Mouse (Mus musculus) monocyte, adult 2 months (primary cell): ENCODE measurements around the gene Mon2.
"Not testable (repeated sequence)": the region's sequence is repeated elsewhere in the genome, so short reads cannot be mapped to it uniquely, and the experiment has no call there.

Experiments used
- DNase-seq, 2 experiments: peaks; one replicate each; pipeline ENCODE4 v3.0.0; 2022; ENCODE audit warnings: low spot score in 2 of 2, low read depth in 1 of 2

Mon2 gene

DNA sequence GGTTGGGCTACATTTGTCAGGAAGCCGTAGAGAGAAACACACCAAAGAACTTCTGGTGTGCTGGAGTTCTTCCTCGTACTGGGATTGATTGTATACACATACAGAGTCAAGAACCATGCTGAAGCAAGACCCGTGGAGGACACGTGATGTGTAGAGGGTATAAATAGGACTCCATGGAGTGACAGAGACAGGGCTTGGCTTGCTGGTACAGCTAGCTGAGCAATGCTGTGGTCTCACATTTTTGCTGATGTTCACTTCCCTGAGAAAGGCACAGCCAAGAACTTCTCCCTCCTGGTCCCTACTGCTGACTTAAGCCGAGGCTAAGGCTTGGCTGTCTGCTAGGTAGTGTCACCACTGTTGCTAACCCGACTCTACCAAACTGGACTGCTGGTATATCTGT lies 15.5 kb downstream of the Mon2 start:
- no peak for DNase-seq

DNA sequence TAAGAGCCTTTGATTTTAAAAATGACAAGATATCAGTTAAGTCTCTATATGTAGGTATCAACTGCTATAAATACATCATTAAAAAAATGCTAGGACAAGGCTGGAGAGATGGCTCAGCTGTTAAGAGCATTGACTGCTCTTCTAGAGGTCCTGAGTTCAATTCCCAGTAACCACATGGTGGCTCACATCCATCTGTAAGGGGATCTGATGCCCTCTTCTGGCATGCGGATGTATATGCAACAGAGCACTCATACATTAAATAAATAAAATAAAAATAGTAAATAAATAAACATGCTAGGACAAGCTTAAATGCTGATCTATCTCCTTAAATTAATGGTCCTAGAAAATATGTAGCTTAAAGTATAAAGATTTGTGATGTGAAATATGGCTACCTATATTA lies 19.2 kb downstream of the Mon2 start:
- DNase-seq = no peak

DNA sequence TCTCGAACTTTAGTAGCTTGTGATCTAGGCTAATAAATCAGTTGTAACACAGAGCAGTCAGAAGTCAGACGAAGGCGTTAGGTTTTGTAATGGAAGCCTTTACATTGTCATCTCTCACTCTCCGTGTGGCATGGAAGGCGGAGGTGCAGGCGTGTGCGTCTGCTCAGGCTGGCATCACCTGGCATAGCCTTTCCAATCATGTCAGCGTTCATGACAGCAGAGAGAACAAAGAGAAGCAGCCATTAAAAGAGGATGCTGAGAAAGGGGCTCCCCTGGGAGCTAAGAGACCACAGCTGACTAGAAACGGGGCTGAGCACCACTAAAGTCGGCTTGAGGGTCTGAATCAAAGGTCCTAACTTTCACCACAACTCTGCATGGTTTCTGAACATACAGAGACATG lies 19.8 kb downstream of the Mon2 start:
- DNase-seq = no peak

DNA sequence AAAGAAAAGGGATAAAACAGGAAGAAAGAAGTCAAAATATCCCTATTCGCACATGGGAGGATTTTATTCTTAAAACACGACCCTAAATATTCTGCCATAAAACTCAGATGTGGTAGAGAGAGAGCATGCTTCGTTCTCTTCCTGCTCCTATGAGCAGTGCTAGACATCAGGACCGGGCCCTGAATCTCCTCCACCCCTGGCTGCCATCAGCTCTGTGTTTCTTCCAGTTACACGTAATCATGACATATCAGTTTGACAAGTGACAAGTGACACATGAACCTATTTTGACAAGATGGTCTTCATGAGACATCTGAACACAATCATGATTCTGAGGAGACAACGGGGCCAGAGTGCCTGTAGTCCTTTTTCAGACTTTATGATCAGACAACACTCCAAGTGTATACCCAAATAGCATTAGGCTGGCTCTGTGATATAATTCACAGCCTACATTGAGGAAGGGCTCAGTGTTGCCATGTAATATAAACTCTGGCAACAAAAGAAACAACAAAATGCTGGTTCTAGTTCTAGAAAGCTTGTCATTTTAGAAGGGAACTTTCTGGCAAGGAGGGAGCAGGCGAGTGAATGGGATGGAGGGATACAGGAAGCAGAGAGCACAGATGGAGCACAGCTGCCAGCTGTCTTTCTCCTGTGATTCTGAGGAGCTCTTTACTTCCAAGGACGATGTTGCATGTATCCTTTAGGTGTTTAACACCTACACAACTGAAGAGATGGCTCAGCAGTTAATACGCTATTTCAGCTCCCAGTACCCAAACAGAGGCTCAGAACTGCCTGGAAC lies 20.9 kb downstream of the Mon2 start:
- DNase-seq = no peak

DNA sequence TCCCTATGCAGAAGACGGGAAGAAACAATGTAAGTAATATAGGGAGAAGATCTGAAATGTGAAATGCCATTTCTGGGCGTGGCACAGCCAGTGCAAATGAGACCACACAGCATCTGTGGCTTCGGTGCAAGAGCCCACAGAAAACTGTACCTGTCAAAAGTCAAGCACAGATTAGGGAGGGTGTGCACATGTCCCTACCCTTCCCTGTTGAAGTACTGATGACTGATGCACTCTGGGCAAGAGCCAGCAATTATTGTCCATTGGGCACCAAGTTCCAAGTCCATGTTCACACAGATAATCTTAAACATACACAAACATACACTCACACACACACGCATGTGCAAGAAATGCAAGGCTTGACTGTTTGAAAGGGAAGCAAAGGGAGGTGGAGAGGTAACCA lies 22.7 kb downstream of the Mon2 start:
- no peak for DNase-seq

DNA sequence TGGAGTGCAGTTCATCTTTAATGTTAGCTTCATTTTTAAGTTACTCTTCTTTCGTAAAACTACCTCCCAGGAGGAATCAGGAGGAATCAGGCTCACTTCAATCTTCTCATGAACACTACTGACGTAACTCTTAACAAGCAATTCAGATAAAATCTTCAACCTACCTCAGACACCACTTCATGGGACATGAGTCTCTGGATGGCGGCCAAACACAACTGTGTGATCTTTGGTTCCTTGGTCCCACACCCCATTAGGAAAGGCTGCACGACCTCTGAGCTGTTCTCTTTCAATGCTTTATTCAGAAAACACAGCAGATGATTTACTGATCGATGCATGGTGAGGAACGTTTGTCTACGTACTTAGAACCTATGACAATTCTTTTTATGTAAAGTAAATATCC lies 24.3 kb downstream of the Mon2 start:
- DNase-seq = no peak

DNA sequence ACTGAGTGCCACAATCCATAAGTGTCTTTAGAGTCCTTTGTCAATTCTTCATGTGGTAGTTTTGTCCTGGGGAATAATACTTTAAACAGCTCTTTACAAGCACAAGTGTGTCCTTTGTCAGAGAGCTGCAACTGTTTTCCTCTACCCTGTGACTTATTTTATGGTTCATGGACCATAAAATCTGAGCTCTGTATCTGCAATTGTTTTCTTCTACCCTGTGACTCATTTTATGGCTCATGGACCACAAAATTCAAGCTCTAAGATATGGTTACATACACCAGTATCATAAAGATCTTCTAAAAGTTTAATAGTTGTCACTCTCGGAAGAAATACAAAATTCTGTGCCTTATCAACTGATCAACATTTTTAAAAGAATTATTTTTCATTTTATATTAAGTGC lies 27.6 kb downstream of the Mon2 start:
- DNase-seq = no peak

DNA sequence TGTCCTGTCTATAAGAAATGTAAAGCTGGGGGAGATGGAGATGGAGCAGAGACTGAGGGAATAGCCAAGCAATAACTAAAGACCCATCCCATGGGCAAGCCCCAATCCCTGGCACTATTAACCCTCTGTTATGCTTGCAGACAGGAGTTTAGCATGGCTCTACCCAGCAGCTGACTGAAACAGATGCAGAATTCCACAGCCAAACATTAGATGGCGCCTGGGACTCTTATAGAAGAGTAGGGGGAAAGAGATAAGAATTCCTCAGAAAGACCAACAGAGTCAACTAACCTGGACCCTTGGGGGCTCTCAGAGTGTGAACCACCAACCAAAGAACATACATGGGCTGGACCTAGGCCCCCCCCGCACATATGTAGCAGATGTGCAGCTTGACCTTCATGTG lies 36.4 kb downstream of the Mon2 start:
- DNase-seq = no peak

DNA sequence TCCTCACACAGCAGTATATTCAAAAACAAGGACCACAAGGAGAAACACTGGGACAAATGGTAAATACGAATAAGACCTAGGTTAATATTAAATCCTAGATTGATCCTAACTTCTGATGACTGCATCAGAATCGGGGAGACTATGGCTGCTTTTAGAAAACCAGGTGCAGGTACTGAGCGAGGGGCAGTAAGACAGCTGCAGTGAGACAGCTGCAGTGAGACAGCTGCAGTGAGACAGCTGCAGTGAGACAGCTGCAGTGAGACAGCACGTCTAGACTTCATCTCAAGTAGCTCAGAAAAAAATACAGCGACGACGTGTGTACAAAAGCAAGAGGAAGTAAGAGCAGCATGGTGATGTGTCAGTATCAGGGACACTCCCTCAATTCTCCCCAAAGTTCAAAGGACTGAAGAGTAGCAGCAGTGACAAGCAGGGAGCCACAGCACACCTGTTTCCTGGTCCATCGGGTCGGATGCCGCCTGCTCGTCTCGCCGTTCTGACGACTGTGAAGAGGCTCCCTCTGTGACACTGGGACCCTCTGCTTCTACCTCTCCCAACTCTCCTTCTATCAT lies 44.1 kb downstream of the Mon2 start:
- no peak for DNase-seq

DNA sequence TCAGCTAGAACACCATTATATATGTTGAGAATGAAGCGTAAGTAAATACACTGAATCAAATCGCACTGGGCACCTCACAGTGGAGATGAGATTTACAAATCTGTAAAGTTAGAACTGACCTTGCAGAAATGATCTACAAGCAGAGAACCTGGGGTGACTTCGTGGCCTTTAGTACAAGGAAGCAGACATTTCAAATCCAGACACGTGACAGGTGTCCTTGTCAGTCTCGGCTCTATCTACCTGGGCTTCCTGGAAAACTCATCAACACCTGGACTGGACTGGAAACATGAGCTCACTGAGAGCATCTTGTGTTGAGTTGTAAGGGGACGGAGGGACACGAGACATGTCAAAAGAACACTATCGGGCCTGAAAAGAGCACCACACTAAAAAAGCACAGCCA lies 44.9 kb downstream of the Mon2 start:
- no peak for DNase-seq

DNA sequence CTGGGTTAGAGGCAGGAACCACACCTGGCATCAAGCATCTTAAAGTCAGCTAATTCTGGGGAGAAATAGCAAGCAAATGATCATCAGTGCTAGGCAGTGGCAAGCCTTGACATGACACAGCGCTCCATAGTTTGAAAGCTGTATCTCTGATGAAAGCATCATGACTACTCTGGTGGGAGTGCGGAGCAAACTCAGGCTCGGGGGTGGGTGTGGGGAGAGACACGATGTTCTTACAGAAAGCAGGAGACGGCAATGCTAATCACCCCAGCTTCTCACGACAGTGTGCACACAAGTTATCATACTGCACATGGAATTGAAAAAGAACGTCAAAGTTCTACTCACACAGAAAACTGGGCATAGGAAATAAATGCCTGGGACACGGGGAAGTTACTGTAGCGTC lies 45.7 kb downstream of the Mon2 start:
- DNase-seq = no peak

DNA sequence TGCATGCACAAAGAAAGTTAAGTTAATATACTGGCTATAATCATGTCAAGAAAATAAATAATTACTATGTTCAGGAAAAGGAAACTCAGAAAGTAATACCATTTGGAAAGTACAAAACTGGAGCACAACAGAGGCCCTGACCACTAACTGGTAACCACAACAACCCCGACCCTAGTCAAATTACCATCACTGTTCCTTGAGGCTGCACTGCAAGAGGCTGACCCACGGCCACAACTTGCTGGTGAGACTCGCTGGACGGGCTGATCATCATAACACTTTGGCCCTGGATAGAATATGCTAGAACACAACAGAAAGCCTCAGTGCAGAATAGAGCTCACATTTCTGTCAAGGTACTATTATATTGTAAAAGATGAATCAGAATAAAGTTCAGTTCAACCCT lies 47.4 kb downstream of the Mon2 start:
- no peak for DNase-seq

DNA sequence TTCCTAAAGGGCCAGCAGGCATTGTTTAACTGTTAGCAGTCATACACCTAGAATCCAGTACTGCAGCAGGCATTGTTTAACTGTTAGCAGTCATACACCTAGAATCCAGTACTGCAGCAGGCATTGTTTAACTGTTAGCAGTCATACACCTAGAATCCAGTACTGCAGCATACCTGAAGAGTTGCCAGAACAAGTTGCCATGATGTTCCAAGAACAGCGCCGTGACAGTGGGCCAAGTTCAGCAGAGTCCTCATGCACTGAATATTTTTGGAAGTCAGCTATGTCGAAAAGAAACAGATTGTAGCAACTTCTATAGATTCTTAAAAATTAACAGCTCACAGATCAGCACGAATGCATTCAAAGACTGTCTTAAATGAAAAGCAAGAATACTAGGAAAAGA lies 49.6 kb downstream of the Mon2 start:
- not testable (repeated sequence) for DNase-seq

DNA sequence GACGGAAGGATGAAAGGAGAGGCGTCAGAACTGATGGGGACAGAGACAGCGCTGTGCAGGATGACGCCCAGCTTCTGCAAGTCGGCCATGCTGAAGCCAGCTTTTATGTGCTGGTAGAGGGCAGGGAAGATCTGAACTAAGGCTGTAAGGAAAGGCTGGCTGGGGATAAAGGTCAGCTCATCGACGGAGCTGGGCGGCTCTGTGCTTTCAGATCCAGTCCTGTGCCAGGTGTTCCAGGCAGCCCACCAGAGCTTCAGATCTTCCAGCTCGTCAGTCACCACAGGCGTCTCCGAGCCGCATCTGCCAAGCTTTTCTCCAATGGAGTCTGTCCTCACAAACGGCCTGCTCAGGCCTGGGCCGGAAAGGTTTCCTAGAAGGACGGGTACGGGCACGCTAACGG lies 62.9 kb downstream of the Mon2 start:
- no peak for DNase-seq

DNA sequence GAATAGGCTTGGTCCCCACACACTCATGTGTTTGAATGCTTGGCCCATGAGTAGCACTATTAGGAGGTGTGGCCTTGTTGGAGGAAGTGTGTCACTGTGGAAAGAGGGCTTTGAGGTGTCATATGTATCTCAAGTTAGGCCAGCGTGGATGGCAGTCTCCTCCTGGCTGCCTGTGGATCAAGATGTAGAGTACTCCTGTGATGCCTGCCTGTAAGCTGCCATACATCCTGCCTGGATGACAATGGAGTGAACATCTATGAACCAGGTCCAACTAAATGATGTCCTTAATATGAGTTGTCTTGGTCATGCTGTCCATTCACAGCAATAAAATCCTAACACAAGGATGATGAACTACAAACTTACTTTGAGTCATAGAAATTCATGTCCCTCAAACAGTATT lies 64.9 kb downstream of the Mon2 start:
- no peak for DNase-seq

DNA sequence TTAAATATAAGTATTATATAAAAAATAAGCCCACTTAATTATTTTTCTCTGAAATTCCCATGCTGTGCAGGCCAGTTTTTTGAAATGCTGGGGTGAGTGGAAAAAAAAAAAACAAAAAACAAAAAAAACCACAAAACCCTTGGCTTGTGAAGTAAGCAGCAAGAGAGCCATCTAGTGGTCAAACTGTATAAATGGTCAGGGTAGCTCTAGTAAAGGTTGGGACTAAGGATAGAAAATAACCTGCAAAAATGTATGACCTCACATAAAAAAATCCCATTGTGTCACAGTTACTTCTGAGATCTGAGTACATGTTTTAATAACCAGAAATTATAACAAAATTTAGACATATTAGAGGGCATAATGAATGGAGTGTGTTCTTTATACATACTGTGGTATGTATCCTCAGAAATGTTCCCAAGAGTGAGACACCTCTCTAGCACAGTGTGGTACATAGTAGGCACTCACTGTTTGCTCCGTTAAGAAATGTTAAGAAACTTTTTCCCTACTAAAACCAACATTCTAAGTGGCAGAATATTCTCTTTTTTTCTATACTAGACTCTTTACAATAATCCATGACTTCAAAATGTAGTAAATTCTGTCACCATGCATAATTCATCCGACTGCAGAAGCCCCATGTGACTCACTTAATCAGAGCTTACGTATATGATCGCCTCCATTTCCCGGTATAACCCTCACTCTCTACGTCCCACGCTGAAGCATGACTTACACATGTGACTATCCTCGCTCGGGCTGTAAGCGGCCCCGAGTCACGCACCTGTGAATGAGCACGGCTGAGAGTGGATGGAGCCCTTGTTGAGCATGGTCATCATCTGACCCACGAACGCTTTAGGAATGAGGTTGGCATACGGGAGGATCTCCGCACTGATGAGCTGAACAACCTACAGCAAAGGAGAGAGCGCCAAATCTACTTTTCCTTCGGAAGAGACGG lies 70.8 kb downstream of the Mon2 start:
- no peak for DNase-seq

DNA sequence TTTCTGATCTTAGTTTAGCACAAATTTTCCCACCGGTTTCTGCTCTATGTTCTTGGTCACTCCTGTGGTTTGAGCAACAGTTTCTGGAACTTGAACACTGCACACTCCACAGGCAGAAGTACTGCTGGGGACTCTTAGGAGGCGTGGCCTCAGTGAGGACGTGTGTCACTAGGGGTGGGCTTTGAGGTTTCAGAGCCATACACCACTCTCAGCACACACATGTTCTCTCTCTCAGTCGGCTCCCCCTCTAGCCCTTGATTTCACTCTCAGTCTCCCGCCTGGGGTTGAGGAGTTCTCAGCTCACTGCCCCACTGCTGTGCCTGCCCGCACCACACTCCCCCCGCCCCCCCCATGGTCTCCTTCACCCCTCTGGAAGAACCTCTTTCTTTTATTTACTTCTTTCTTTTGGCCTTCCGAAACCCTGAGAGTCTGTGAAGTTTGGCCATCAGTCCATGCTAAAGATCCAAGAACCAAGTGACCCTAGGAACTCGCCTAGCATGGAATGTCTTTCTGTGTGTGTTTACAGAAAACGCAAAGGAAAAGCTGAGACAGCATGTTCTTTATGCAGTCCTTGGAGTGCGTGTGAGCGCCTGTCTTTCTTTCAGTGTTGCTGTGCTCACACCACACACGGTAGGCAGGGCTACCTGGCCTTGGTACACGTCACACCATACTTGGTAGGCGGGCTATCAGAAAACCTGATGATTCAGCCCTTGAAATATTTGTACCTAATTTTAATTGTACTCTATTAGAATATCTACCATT lies 71.6 kb downstream of the Mon2 start:
- no peak for DNase-seq

DNA sequence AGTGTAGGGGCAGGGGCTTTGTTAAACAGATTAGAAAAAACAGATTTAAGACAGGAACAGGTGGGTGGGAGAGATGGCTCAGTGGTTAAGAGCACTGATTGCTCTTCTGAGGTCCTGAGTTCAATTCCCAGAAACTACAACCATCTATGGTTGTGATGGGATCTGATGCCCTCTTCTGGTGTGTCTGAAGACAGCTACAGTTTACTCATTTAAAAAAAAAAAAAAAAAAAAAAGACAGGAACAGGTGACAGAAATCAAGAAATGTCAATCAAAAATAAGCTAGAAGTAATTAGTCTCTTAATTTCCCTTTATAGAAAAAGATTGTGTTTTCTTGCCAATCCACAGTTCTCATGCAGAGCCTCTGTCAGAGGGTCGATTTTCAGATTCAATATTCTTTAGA lies 74.3 kb downstream of the Mon2 start:
- DNase-seq = no peak

DNA sequence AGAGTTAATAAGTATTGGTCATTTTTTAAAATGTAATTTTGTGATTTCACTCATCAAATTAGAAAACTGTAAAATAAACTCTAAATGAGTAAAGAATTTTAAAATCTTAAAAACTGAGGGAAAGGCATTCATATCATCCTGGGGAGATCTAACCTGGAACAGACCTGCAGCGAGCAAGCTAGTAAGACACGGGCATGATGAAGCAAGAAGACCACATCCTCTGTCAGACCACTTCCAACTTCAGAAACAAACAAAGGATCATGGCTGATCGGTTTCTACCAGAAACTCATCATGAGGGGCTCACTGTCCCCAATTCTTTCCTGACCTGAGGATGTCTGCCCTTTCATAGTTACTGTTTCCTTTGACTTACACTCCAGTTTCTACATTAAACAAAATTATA lies 74.9 kb downstream of the Mon2 start:
- no peak for DNase-seq

DNA sequence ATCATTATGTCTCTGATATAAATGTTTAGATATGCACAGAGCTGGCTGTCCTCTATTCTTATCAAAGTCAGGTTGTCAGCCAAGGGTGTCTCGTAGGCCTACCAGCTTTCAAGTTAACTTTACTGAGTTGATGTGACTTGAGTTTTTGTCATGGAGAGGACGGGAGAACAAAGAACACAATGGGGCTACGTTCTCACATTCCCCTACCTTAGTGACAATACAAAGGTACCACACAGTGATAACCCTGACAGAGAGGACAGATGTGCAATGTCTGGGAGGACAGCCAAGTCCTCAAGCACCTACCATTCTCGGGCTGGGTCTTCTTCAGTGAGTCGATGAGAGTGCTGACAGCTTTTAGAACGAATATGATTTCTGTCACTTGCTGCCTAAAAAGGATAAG lies 76.9 kb downstream of the Mon2 start:
- DNase-seq = no peak

DNA sequence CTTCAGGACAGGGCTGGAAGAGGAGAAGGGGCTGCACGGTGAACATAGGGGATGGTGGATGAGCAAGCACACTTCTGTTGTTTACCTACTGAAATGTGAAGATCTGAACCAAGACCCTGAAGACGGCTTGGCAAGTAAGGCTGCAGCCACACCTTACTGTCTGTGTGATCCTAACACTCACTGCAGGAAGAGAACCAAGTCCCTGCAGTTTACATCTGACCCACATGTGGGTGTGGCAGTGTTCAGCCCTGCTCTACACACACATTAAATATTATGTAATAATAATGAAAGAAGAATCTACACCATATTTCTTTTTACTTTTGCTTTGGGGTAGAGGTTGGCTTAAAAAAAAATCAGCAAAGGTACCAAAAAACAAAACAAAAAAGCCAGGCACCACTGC lies 78.5 kb downstream of the Mon2 start:
- DNase-seq = no peak
